Mouse (Mus musculus) T-helper 2 cell (primary cell): Measurements from ENCODE around the gene Tnni3k.

Source experiments
- in situ Hi-C: fragments of 300-600 bp; cut with MboI, MseI; formaldehyde crosslinking; loops from one replicate; pipeline ENCODE4 v1.15.1; 2025; ENCODE audit warnings: high pct_unique_total_duplicates

The Tnni3k gene

DNA sequence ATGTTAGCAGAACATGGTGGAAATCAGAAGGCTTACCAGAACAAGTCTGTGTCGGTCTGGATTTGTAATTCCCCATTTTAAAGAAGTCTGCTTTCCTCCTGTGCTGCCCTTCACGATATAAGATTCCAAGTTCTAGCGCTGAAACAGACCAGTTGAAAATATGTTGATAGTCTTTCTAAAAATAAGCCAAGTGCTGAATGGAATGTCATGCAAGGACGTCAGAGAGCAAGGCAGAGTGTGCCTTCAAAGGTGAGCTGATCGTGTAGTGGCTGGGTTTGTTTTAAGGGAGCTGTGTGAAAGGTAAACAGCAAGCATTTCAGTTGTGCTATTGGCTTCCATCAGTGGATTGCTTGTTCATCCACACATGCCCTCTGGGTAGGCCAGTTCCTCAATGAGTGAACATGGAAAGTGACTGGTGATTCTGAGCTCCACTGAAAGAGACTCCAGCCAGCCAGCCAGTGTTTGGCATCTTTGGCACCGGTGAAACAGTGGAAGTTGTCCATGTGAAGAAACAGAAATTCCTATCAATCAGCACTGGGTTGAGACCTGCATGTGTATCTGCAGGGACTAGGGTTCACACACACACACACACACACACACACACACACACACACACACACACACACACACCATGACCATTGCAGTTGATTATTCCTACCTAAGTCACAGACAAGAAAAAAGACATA, at the start of gene Tnni3k:
Gene Tnni3k (minus strand): TSS at position 177 of the 686 bp plus-strand sequence.
- in situ Hi-C loops, result no loop called here

DNA sequence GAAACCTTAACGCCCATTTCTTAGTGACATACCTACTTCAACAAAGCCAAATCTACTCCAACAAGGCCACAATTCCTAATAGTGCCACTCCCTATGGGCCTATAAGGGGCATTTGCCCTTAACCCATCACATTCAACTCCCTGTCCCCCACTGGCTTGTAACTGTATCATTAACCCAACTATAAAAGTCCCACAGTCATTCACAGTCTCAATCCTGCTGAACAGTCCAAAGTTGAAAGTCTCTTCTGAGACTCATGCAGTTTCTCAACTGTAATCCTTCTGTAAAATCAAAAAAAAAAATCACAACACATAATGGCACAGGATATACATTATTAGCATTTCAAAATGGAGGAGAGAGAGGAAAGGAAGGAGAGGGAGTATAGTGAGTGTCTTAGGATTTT, 44.1 kb upstream of the Tnni3k start:
- in situ Hi-C loops, result loop anchor here (25.0 kb wide), 2 partner anchors 437 to 1137 kb away; partner anchors contain the start of genes Erich3 and Slc44a5

DNA sequence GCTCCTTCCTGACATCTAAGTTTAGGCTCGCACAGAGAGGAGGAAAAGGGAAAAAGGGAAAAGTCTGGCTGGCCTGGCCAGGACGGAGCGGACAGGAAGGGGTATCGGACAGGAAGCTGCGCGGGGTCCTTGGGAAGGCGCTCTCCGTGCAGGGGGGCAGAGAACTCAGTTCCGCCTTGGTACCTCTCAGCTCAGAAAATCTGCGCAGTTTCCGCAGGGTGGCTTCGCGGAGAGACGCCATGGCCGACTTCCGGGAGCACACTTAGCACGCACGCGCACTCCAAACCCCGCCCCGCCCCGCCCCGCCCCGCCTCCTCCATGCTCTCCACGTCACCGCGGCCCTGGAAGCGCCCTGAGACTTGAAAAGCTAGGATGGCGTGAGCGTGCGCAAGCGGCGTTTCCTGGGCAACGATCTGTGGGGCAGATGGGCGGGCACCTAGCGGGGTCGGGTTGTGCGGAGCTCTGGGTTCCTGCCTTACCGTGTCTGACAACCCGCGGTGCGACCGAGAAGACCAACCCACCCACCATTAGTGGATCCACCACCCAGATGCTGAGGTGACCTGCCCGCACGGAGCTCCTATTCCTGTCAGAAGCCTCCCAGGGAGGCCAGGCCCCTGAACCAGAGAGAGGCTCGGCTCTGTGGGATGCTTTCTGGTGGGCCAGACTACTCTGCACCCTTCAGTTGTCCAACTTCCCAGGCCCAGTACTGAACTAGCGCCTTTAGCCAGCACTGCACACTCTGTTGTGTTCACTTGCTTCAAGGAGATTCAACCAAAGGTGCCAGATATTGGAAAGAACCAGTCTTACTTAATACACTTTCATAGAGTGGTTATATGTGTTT, 38.1 kb upstream of the Tnni3k start, which contains the start of the genes Fpgt and Lrriq3:
Gene Fpgt (minus strand): TSS at position 288 of the 841 bp plus-strand sequence.
Gene Lrriq3 (plus strand): TSS at position 319 of the 841 bp plus-strand sequence.
- in situ Hi-C loops, result loop anchor here (25.0 kb wide), 2 partner anchors 431 to 1131 kb away; partner anchors contain the start of genes Erich3 and Slc44a5

DNA sequence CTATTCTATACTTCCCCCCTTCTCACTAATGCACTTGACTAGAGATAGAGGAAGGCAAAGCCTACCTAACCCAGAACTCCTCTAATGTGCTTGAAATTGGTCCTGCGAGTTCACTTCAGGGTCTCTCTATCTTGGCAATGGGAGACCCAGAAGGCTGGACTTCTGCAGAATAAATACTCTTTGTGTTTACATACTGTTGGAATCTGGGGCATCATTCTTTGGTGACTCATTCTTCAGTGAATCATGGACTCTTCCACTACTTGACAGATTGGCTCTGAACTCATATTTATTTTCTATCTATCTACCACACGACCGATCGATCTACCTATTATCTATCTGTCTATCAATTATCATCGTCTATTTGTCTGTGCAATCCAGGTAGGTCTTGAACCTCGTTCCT, 36.9 kb upstream of the Tnni3k start:
- in situ Hi-C loops, result loop anchor here (25.0 kb wide), 2 partner anchors 430 to 1130 kb away; partner anchors contain the start of genes Erich3 and Slc44a5

DNA sequence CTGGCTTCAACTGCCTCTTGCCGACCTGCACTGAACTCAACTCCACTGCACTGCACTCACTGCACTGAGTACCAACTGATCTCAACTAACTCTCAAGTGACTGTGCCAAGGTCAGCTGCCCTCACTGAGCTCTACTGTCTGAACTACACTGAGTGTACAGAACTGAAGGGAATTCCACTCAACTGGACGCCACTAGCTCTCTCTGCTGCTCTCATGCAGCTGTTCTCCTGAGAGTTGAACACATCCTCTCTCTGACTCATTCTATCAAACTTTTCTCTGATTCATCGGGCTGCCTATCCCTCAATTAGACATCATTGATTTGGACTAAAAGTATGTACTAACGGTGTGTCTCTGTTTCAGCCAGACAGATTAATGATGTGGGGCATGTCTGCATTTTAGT, 22.7 kb upstream of the Tnni3k start:
- in situ Hi-C loops, result loop anchor here (10.0 to 25.0 kb wide), 4 partner anchors 416 to 1116 kb away; partner anchors contain the start of genes Cryz, Erich3, Slc44a5 and Tyw3

DNA sequence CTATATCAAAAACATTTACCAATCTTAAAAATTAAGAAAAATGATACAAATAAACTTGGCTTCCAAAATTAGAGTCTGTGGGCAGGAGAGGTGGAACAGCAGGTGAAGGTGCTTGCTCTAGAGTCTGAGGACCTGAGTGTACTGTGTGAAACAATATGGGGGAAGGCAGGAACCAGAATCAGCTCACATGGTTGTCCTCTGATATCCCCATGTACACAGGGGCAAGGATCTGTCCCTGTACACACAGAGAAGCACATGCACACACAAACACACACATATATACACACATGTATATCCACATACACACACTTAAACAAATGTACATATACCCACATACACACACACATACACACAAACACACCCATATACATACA, 4.2 kb upstream of the Tnni3k start:
- in situ Hi-C loops, result no loop called here

DNA sequence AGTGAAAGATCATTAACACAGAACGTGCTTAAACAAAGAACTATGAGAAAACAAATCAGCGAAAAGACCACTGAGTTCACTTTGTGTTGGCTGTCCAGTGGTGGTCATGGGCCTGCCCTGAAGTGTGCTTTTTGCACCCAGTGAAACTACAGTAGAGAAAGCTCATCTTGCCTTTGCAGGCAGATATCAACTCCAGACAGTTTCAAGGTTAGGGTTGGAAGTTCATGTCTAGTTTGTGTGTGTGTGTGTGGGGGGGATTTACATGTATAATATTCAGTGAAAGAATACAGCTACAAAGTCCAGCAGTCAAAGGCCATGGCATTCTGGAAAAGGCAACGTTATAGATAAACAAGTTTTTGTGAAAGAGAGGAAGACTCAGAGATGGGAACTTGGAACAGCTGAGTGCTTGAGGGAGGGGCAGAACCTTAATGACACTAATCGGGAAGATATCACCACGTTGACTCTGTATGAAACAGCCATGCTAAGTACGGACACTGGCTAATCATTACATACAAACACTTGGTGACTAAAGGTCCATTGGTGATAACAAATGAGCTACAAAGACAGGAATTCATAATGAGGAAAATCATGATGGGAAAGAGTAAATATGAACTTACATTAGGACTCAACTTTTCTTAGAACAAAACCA, 3.7 kb upstream of the Tnni3k start:
- in situ Hi-C loops, result no loop called here

DNA sequence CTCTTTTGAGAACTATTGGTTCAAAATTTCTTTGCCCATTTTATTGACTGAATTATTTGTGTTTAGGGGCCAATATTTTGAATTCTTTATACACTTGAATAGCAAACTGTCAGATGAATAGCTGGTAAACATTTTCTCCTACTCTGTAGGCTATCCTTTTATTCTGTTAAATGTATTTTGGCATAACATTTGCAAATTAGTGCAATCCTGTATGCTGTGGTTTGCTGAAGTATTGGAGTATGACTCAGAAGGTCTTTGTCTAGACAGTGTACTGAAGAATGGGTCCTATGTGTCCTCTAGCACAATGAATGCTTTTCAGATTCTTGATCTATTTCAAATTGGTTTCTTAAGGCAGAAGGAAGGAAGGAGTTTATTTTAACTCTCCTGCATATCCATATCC, 2.4 kb upstream of the Tnni3k start:
- in situ Hi-C loops, result no loop called here

DNA sequence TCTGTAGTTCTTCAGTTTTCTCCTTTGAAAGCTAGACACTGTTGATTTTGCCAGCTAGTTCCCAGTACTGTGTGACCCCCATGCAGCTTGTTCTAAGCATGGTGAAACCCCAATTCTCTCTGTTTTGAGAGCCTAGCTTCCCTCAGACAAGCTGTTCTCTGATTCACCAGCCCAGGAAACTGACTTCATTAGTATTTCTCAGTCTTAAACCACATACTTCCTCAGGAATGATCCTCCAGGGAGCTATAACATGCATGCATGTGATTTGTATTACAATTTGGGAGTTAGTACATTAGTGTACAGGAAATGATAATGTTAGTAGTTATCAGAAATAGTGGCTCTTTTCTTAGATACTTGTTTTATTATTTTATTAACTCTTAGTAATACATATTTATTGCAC, 1.4 kb upstream of the Tnni3k start:
- in situ Hi-C loops, result no loop called here

DNA sequence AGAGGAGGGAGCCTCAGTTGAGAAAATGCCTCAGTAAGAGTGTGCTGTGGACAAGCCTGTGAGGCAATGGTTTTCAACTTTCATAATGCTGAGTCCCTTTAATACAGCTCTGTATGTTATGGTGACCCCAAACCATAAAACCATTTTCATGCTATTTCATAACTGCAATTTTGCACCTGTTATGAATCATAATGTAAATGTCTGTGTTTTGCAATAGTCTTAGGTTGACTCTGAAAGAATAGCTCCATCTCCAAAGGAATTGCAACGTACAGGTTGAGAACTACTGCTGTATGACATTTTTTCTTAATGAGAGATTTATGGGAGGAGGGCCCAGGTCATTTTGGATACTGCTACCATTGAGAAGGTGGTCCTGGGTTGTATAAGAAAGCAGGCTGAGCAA, 2.0 kb downstream of the Tnni3k start:
- in situ Hi-C loops, result no loop called here

DNA sequence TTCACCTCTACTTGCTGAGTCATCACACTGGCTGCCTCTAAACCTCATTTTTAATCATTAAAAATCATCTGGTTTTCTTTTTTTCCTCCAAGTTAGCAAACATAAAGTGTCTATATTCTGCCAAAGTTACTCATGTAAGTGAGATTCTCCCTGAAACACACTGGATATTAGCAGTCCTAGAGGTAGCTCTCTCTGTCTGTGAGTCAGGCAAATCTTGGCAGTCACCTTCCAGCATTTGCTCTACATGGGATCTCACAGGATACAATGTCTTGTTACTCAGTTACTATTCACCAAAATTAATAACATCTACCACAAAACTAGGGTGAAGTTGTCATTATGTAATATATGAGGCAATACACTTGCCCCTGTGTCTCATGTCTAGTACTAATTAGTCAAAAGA, 3.2 kb downstream of the Tnni3k start:
- in situ Hi-C loops, result no loop called here

DNA sequence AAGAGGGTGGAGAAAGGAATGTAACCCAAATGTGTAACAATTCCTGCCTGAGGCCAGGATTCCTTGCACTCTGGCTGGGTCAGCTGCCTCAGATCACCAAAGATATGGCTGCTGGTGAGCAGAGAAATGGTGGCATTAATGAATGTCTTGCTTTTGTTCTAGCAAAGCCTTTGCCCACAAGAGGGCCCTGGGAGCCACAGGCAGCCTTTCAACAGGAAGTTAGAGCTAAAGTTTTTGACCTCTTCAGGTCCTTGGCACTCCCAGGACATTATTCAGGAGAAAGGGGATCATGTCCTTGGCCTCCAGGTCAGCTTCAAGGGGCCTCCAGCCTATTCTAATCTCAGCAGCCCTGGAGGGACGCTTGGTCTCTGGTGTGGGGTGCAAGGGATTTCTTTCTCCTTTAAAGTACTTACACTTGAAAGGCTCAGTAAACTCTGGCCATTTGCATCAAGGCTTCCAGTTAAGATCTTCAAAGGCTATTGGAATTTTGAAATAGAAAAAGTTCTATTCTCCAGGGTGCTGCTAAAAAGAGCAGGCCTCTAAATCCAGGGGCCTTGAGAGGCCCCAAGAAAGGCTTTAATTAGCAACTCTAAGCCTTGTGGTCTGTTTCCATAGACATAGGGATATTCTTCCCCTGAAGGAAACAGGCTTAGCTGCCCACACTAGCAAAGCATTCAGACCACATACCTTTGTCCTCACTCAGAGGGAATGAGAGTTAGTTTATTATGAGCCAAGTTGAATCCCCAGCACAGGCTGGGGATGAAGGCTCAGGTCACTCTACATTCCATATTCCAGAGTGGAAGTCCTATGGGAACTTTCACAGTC, 16.0 kb downstream of the Tnni3k start:
- in situ Hi-C loops, result no loop called here

DNA sequence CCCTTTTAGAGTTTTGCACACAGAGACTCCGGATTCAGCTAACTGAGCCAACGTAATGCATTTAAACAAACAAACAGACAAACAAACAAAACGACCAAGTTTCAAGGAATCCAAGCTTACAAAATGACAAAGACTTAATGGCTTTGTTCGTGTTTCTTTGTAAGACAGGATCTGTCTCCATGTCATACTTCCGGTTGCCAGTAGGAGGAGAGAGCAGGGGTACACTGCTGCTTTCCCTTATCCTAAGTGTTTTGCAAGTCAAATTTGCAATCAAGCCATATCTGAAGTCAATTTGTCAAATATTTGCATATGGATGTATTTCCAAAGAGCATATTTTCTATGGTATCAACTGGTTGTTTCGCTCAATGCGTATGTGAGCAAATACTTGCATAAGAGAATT, 20.9 kb downstream of the Tnni3k start:
- in situ Hi-C loops, result no loop called here

DNA sequence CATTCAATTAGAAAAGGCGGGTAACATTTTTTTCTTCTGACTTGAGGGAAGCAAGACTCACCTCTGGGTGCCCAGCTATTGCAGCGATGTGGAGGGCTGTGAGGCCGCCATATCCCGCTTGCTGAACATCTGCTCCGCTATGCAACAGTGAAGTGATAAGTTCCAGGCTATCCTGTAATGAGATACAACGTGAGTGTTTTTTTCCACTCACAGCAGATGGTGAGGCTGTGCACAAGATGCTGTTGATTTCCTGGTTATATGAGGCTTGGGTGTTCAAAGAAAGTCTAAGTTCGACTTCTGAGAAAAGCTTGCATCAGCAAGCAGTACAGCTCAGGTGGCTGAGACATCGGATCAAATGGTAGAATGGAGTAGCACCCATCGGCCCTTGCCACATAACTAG, 25.0 kb downstream of the Tnni3k start:
- in situ Hi-C loops, result no loop called here

DNA sequence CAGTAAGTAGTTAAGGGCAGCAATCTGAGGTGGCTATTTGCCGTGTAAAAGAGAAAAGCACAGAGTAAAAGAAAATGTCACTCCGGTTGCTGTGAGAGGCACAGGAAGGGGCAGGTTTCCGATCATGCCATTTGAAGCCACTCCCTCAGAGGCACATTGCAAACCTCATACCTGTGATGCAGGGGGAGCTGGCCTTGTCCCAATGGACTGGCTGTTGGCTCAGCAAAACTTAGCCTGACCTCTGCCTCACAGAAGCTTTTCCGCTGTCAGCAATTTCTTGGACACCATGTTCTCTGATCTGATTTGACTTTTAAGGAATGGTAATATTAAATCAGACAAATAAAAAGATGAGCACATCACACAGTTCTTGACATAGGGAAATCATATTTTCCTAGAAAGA, 52.4 kb downstream of the Tnni3k start:
- in situ Hi-C loops, result no loop called here

DNA sequence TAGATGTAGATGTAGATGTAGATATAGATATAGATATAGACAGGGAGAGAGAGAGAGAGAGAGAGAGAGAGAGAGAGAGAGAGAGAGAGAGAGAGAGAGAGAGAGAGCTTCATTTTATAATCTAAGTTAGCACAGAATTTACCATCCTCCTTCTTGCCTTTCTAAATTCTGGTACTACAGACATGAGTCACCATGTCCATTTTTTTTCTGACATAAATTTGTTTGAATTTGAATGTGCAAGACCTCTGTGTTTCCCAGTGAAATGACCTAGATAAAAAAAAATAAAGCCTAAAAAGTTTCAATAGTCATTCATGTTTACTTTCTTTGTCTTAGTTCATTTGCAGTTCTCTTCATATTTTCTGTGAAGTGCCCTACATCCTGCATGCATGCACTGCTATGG, 54.2 kb downstream of the Tnni3k start:
- in situ Hi-C loops, result no loop called here

DNA sequence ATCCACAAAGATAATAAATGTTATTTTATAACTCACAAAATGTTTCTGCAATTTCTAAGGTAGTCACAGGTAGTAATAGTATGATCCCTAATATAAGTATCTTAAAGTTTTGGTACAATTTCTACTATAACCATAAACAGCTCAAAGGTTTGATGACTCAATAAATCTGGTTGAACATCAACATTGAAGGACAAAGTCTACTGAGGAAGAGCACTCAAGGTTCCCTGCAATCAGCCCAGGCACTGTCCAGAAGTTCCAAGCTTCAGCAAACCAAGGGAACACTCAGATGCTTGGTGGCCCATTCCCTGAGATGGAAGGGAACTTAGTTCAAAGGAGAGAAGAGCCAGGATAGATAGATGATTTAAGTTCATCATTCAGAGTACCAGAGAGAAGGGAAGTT, 62.5 kb downstream of the Tnni3k start:
- in situ Hi-C loops, result no loop called here

DNA sequence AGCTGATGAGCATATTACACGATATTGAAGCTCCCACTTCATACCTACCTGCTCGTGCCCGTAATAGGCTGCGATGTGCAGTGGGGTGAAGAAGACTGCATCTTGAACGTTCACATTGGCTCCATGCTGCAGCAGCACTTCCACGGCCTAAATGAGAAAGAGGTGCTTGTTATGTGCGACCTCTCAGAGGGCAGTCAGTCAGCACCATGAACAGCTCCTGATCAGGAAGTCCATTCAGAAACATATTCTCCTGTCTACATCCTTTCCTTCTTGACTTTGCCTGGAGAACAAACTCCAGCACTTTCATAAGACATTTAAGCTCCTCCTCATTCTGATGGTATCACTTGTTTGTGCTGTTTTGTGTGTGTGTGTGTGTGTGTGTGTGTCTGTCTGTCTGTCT, 76.1 kb downstream of the Tnni3k start:
- in situ Hi-C loops, result no loop called here

DNA sequence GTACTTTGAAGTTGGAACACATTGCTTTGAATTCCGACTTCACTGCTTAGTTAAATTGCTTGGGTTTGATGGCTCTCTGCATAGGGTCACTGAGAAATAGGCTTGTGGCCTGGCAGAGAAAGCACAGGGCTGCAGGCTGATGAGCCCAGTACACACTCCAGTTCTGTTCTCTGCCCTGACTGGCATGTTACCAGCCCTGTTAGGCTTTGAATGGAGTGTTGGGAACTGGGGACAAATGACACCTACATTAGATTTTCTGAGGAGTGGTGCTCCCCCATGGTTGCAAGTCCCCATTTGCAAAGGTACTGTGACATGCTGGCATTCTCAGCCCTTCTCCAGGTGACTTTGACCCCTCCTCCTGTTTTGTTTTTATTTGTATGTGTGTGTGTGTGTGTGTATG, 83.6 kb downstream of the Tnni3k start:
- in situ Hi-C loops, result no loop called here

DNA sequence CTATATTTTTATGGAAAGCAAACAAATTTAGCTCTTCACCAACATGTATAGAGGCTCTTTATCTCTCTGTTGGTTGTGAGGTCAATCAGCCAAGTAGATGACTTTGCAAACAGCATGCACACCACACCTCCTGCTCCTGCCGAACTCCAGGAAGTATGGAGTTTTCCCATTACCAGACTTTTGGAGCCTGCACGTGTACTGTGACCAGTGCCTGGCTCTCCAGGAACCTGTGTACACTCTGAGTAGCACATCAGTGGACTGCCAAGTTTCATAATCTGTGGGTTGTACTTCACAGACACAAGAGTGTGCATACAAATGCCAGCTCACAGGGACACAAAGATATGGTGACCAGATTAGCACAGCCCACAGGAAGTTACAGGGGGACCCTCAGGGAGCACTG, 84.2 kb downstream of the Tnni3k start:
- in situ Hi-C loops, result no loop called here

DNA sequence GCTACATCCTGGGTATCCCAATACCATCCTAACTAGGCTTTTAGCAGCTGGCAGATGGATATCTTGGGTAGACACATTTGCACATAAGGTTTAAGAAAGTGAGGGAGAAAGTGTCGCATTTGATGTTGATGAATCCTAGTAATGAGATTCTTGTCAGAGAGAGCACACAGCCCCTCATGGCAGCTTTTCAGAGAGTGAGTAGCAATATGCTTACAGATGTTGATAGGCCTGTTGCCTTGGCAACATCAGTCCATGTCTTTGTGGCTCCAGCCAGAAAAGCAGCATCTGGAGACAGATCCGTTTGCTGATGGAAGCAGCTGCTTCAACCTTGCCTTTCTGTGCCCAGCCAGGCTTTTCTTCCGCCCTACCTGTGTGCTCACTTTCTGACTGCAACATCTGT, 93.9 kb downstream of the Tnni3k start:
- in situ Hi-C loops, result no loop called here
